ENCODE assay signal across 12 mouse cellular contexts in genomic region chr8:12711623-12712022, GRCm38 (mm10). TPM values are rescaled to one million over a fixed set of nuclear protein-coding genes. Genes with fewer than 3 reads are reported as not detected.
DNase-seq lines count a peak whose midpoint lies in the region; ATAC-seq and TF ChIP-seq lines count a peak whose summit lies in the region.
"Had no signal": no experiment of that assay in that cellular context is flagged by ENCODE, and none has a peak within 500 bp of the region (broad histone marks: within the 10 kb centered on the region; RNA-seq: fewer than 3 reads in every experiment).

No protein-coding gene starts in this region.

- intact Hi-C loops in gastrocnemius, adult 2 months (cut with DNase I), result no loop called here

- H3K4me1 ChIP-seq in stomach, embryonic 16.5 days (ENCODE audit: control insufficient read depth, insufficient read depth, low read length), result no peaks in the 10 kb centered on the region
- H3K4me1 ChIP-seq in stomach, postnatal 0 days (replicated peaks; ENCODE audit: control insufficient read depth, insufficient read depth), result no peaks in the 10 kb centered on the region
- H3K4me1 ChIP-seq in lung, adult 2 months (ENCODE audit: control insufficient read depth, insufficient read depth, low read length), result no peaks in the 10 kb centered on the region
- H3K4me1 ChIP-seq in hindbrain, embryonic 14.5 days (replicated peaks; ENCODE audit: control insufficient read depth, insufficient read depth, low read length), result no peaks in the 10 kb centered on the region
- H3K4me1 ChIP-seq: limb, embryonic 13.5 days had no signal

- TF ChIP-seq EP300 in stomach, postnatal 0 days (optimal IDR thresholded peaks at IDR 0.05), result no peak

- no peak for TF ChIP-seq CTCF in gastrocnemius, adult 2 months (IDR thresholded peaks at IDR 0.05)
- TF ChIP-seq CTCF in stomach, postnatal 0 days (IDR thresholded peaks at IDR 0.05; ENCODE audit: low read depth), result no peak
- TF ChIP-seq CTCF in lung, adult 2 months (IDR thresholded peaks at IDR 0.05; ENCODE audit: insufficient read depth, low read length), result no peak

- H3K27ac ChIP-seq in gastrocnemius, adult 2 months, result no peak overlapping the region
- H3K27ac ChIP-seq in stomach, embryonic 16.5 days (ENCODE audit: low read length), result no peak overlapping the region
- no peak overlapping the region for H3K27ac ChIP-seq in stomach, postnatal 0 days (replicated peaks)
- H3K27ac ChIP-seq in hindbrain, embryonic 14.5 days, result no peak overlapping the region
- H3K27ac ChIP-seq: limb, embryonic 13.5 days had no signal

- no peak overlapping the region for H3K4me2 ChIP-seq in stomach, embryonic 16.5 days (ENCODE audit: low read depth, low read length)
- no peak overlapping the region for H3K4me2 ChIP-seq in stomach, postnatal 0 days (replicated peaks; ENCODE audit: low read depth)
- H3K4me2 ChIP-seq in hindbrain, embryonic 14.5 days (replicated peaks), result no peak overlapping the region
- H3K4me2 ChIP-seq: heart, embryonic 11.5 days; limb, embryonic 13.5 days had no signal

- peak; percentile 38 for DNase-seq in gastrocnemius, adult 2 months
- no peak for DNase-seq in gastrocnemius, adult 18-20 months (ENCODE audit: low spot score)
- DNase-seq in stomach, postnatal 0 days (ENCODE audit: low spot score), result no peak
- peak; percentile 45 for DNase-seq in lung, adult 2 months
- no peak for DNase-seq in natural killer cell, adult 2 months (ENCODE audit: low spot score in 2 of 2)
- no peak for DNase-seq in hindbrain, embryonic 14.5 days (ENCODE audit: low spot score)
- no peak for DNase-seq in spleen, adult 12 weeks (ENCODE audit: low spot score)
- DNase-seq: cerebellum, postnatal 14 days; right cerebral cortex, postnatal 4 days had no signal

- WGBS in stomach, embryonic 16.5 days, result 74% methylated on average over 7 of the region's 7 CpGs
- WGBS in stomach, postnatal 0 days, result 69% methylated on average over 7 of the region's 7 CpGs
- WGBS in lung, adult 2 months, result 49% methylated on average over 7 of the region's 7 CpGs
- 90% methylated on average over 7 of the region's 7 CpGs for WGBS in hindbrain, embryonic 14.5 days

- no peaks in the 10 kb centered on the region for H3K36me3 ChIP-seq in stomach, embryonic 16.5 days (ENCODE audit: control insufficient read depth, insufficient read depth, low read length)
- H3K36me3 ChIP-seq in stomach, postnatal 0 days (ENCODE audit: control insufficient read depth, insufficient read depth, low read length), result no peaks in the 10 kb centered on the region
- H3K36me3 ChIP-seq in hindbrain, embryonic 14.5 days (replicated peaks; ENCODE audit: control insufficient read depth, insufficient read depth), result no peaks in the 10 kb centered on the region
- H3K36me3 ChIP-seq: limb, embryonic 13.5 days had no signal

- H3K9me3 ChIP-seq in stomach, embryonic 16.5 days (replicated peaks; ENCODE audit: control insufficient read depth, low read length), result no peaks in the 10 kb centered on the region
- H3K9me3 ChIP-seq in stomach, postnatal 0 days (ENCODE audit: control insufficient read depth, low read length), result no peaks in the 10 kb centered on the region
- no peaks in the 10 kb centered on the region for H3K9me3 ChIP-seq in hindbrain, embryonic 14.5 days (ENCODE audit: control insufficient read depth, low read length)

- no peaks in the 10 kb centered on the region for H3K27me3 ChIP-seq in stomach, embryonic 16.5 days (ENCODE audit: control insufficient read depth, insufficient read depth, low read length)
- no peaks in the 10 kb centered on the region for H3K27me3 ChIP-seq in stomach, postnatal 0 days (ENCODE audit: control insufficient read depth, insufficient read depth, low read length)
- H3K27me3 ChIP-seq in hindbrain, embryonic 14.5 days (ENCODE audit: control insufficient read depth, insufficient read depth, low read length), result no peaks in the 10 kb centered on the region

- TF ChIP-seq POLR2A in lung, adult 2 months (IDR thresholded peaks at IDR 0.05; ENCODE audit: borderline replicate concordance, extremely low read depth, low read depth, low read length), result no peak

- peak overlapping the region; percentile 1; the same call in 1 of the 2 replicates for H3K4me3 ChIP-seq in gastrocnemius, adult 2 months
- no peak overlapping the region for H3K4me3 ChIP-seq in stomach, embryonic 16.5 days (replicated peaks; ENCODE audit: low read length)
- H3K4me3 ChIP-seq in stomach, postnatal 0 days (ENCODE audit: low read depth, low read length), result no peak overlapping the region
- no peak overlapping the region for H3K4me3 ChIP-seq in lung, adult 2 months (replicated peaks; ENCODE audit: extremely low read depth, low read depth, low read length)
- H3K4me3 ChIP-seq in hindbrain, embryonic 14.5 days (replicated peaks; ENCODE audit: low read length), result no peak overlapping the region
- H3K4me3 ChIP-seq: limb, embryonic 13.5 days had no signal

- no peak overlapping the region for H3K9ac ChIP-seq in stomach, embryonic 16.5 days (ENCODE audit: low read length)
- H3K9ac ChIP-seq in stomach, postnatal 0 days (ENCODE audit: low read length), result no peak overlapping the region
- no peak overlapping the region for H3K9ac ChIP-seq in hindbrain, embryonic 14.5 days
- H3K9ac ChIP-seq: limb, embryonic 13.5 days had no signal

- ATAC-seq in stomach, embryonic 16.5 days (ENCODE audit: insufficient read depth, low FRiP score), result peak; percentile 29; the same call in 1 of the 2 replicates
- no peak for ATAC-seq in stomach, postnatal 0 days (ENCODE audit: low FRiP score, low TSS enrichment)
- ATAC-seq in hindbrain, embryonic 14.5 days (ENCODE audit: low FRiP score), result no peak

RNA-seq across cellular contexts. Expression of gene Tubgcp3, which starts 39.6 kb away (rescaled TPM):
- total RNA-seq in gastrocnemius, adult 2 months (2021), result 1 to 10 TPM; 8.6 to 8.9 TPM
- total RNA-seq in gastrocnemius, adult 18-20 months (2021), result 1 to 10 TPM; 7.8 to 8.1 TPM
- 40.8 and 42.5 TPM in 2 replicates for polyA plus RNA-seq in stomach, embryonic 16.5 days (2015; fragmentation: Nextera tagmentation; extraction: Ambion mirVana)
- polyA plus RNA-seq in stomach, postnatal 0 days (2015; fragmentation: Nextera tagmentation; extraction: Ambion mirVana), result 13.5 and 14.7 TPM in 2 replicates
- 53.0 and 69.3 TPM in 2 replicates for polyA plus RNA-seq in lung, adult 2 months (2012; rRNA removed)
- 39.6 and 43.9 TPM in 2 replicates for polyA plus RNA-seq in hindbrain, embryonic 14.5 days (2014; fragmentation: Nextera tagmentation; extraction: Ambion mirVana)

RNA-seq across cellular contexts. Expression of gene Atp11a, which starts 45.2 kb away (rescaled TPM):
- total RNA-seq in gastrocnemius, adult 2 months (2021), result 10 to 100 TPM; 27.1 to 30.9 TPM
- 10 to 100 TPM; 24.9 to 25.3 TPM for total RNA-seq in gastrocnemius, adult 18-20 months (2021)
- polyA plus RNA-seq in stomach, embryonic 16.5 days (2015; fragmentation: Nextera tagmentation; extraction: Ambion mirVana), result 11.1 and 12.4 TPM in 2 replicates
- polyA plus RNA-seq in stomach, postnatal 0 days (2015; fragmentation: Nextera tagmentation; extraction: Ambion mirVana), result 6.6 and 7.4 TPM in 2 replicates
- polyA plus RNA-seq in lung, adult 2 months (2012; rRNA removed), result 282 and 307 TPM in 2 replicates
- polyA plus RNA-seq in hindbrain, embryonic 14.5 days (2014; fragmentation: Nextera tagmentation; extraction: Ambion mirVana), result 14.8 and 15.4 TPM in 2 replicates

Comparison
In these comparisons a context has a peak if more than half of its experiments do, and no peak if none do; other contexts are left out.
1. DNase-seq: peak in gastrocnemius, adult 2 months (single experiment) and lung, adult 2 months (single experiment); none in gastrocnemius, adult 18-20 months (single experiment), stomach, postnatal 0 days (single experiment), natural killer cell, adult 2 months (0 of 2), hindbrain, embryonic 14.5 days (single experiment) and spleen, adult 12 weeks (single experiment).
2. RNA of gene Atp11a, which starts 45.2 kb away (polyA plus RNA-seq): 282 to 307 TPM in lung, adult 2 months; 14.8 to 15.4 TPM in hindbrain, embryonic 14.5 days, 11.1 to 12.4 TPM in stomach, embryonic 16.5 days and 6.6 to 7.4 TPM in stomach, postnatal 0 days; every median in the first group is over 10 times any median in the second.